Mouse (Mus musculus): Measurements from ENCODE around the gene Ppox. TPM values are rescaled to one million over a fixed set of nuclear protein-coding genes. Genes with fewer than 3 reads are reported as not detected.

Gene Ppox
- total and polyA plus RNA-seq, 3 experiments = 27.0 to 168 (median 53.0) TPM

DNA sequence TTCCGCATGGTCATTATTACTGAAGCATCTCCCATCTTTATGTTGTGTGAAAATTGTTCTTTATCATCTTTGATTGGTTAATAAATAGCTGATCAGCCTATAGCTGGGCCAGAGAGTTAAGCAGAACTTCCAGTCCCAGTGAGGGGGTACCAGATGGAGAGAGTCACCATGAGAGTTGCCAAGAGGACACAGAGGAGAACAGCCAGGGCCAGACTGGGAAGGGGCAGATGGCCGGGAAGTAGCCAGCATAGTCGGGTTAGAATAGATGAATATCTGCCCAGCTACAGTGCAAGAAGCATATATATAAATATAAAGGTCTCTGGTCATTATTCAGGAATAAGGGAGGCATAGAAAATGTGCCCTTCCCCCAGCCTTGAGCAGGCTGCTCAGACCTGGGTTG is 17.2 kb upstream of the Ppox start:
- no peaks in the 10 kb centered on the region for H3K36me3 ChIP-seq (replicated peaks)
- H3K4me1 ChIP-seq (ENCODE audit: insufficient read depth, low read depth, low read length) = peaks cover 11% of the 10 kb centered on the region
- TF ChIP-seq CTCF (IDR thresholded peaks at IDR 0.05; ENCODE audit: low read depth, low read length) (no peak), TAL1 (conservative IDR thresholded peaks at IDR 0.05; ENCODE audit: low read depth, low read length) (no peak), GATA1 (IDR thresholded peaks at IDR 0.05; ENCODE audit: borderline replicate concordance, low read length) (no peak), POLR2AphosphoS5 (IDR thresholded peaks at IDR 0.05; ENCODE audit: insufficient replicate concordance, low read depth, low read length) (no peak)
- no peaks in the 10 kb centered on the region for H3K27me3 ChIP-seq (ENCODE audit: insufficient read depth, low read length)
- ATAC-seq (ENCODE audit: extremely low read depth, insufficient number of reproducible peaks, low FRiP score, poor library complexity, severe bottlenecking) (no peak), DNase-seq (ENCODE audit: low spot score) (no peak)
- no peak overlapping the region for H3K4me3 ChIP-seq (ENCODE audit: low read depth, low read length)
- no peaks in the 10 kb centered on the region for H3K9me3 ChIP-seq (replicated peaks)

DNA sequence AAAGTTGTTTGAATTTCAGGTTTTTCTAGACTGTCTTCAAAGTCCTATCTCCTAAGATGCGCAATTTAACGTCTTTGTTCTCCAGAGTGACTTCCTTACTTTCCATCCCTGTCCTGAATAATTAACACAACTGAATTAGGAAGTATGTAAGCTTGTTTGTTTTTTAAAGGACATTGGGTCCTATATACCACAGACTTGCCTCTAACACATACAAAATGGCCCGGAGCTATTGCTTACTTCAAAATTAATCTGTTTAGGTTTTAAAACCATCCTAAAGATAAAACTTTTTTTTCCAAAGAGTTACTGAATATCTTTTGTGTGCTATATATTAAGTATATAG is 14.0 kb upstream of the Ppox start:
- ATAC-seq (ENCODE audit: extremely low read depth, insufficient number of reproducible peaks, low FRiP score, poor library complexity, severe bottlenecking) = no peak
- Histone ChIP-seq H3K9me3 (replicated peaks) (no peaks in the 10 kb centered on the region), H3K36me3 (replicated peaks) (peaks cover 13% of the 10 kb centered on the region), H3K27me3 (ENCODE audit: insufficient read depth, low read length) (no peaks in the 10 kb centered on the region), H3K4me1 (ENCODE audit: insufficient read depth, low read depth, low read length) (peaks cover 23% of the 10 kb centered on the region), H3K4me3 (ENCODE audit: low read depth, low read length) (peak overlapping the region; percentile 80)
- TF ChIP-seq POLR2AphosphoS5 (IDR thresholded peaks at IDR 0.05; ENCODE audit: insufficient replicate concordance, low read depth, low read length) (no peak), TAL1 (conservative IDR thresholded peaks at IDR 0.05; ENCODE audit: low read depth, low read length) (no peak), GATA2 (IDR thresholded peaks at IDR 0.05; ENCODE audit: borderline replicate concordance, low read depth, low read length) (no peak), GATA1 (IDR thresholded peaks at IDR 0.05; ENCODE audit: borderline replicate concordance, low read length) (no peak), CTCF (IDR thresholded peaks at IDR 0.05; ENCODE audit: low read depth, low read length) (no peak)
- no peak for DNase-seq (ENCODE audit: low spot score)

DNA sequence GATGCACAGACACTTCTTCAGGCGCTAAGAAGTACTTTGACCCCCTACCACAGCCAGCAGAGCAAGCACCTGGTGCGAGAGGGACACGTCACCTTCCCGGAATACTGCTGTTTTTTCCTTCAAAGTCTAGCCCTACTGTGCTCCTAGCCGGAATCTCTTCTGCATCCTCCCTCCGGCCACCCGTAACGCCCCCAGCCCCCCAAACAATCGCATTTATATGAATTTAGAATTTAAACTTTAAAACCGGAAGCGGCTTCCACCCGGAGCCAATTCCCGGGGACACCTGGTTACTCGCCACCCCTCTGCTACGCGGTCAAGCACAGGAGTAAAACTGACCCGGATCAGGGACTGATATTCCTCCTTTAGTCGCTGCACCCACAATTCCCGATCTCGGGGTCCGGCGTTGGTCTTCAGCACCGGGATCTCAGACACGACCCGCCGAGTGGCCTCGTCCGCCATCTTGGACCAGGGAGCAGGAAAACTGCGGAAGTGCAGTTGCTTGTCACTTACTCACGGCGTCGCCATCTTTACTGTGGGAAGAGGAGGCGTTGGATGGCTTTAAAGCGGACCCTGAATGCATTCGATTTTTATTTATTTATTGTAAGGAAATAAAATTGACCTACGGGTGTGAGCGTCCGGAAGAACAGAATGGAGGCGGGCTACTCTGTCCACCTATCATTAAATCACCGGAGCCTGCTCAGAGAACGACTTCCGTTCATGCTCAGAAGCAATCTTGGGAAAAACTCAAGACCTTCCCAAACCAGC is 13.5 kb upstream of the Ppox start, which contains the start of gene Ufc1:
Ufc1 (minus strand) TSS at position 727 of the 765 bp plus-strand sequence.
- DNase-seq (ENCODE audit: low spot score) (peak; percentile 58), ATAC-seq (ENCODE audit: extremely low read depth, insufficient number of reproducible peaks, low FRiP score, poor library complexity, severe bottlenecking) (peak; percentile 79)
- H3K36me3 ChIP-seq (replicated peaks) = peaks cover 19% of the 10 kb centered on the region
- TF ChIP-seq TAL1 (conservative IDR thresholded peaks at IDR 0.05; ENCODE audit: low read depth, low read length) = no peak
- no peak for TF ChIP-seq CTCF (IDR thresholded peaks at IDR 0.05; ENCODE audit: low read depth, low read length)
- no peak for TF ChIP-seq GATA1 (IDR thresholded peaks at IDR 0.05; ENCODE audit: borderline replicate concordance, low read length)
- peaks cover 23% of the 10 kb centered on the region for H3K4me1 ChIP-seq (ENCODE audit: insufficient read depth, low read depth, low read length)
- no peaks in the 10 kb centered on the region for H3K9me3 ChIP-seq (replicated peaks)
- no peaks in the 10 kb centered on the region for H3K27me3 ChIP-seq (ENCODE audit: insufficient read depth, low read length)
- H3K4me3 ChIP-seq (ENCODE audit: low read depth, low read length) = peak within 1 kb of the TSS; percentile 80

DNA sequence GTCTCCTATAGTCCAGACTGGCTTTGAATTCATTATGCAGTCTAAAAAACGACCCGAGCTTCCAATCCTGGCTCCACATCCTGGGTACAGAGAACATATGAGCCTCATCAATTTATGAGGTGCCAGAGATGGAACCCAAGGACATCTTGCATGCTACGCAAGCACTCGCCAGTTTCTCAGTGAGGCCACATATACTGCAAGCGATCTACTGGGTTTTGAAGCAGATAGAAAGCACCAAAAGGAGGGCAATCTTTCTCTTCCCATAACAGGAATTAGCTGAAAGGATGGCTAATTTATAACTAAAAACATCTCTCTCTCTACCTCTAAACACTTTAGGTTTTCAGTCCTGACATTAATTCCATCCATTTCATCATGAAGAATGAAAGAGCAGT is 12.9 kb upstream of the Ppox start:
- Histone ChIP-seq H3K27me3 (ENCODE audit: insufficient read depth, low read length) (no peaks in the 10 kb centered on the region), H3K4me1 (ENCODE audit: insufficient read depth, low read depth, low read length) (peaks cover 27% of the 10 kb centered on the region), H3K9me3 (replicated peaks) (no peaks in the 10 kb centered on the region), H3K36me3 (replicated peaks) (peaks cover 25% of the 10 kb centered on the region), H3K4me3 (ENCODE audit: low read depth, low read length) (peak overlapping the region; percentile 80)
- TF ChIP-seq TAL1 (conservative IDR thresholded peaks at IDR 0.05; ENCODE audit: low read depth, low read length) (no peak), GATA2 (IDR thresholded peaks at IDR 0.05; ENCODE audit: borderline replicate concordance, low read depth, low read length) (no peak), POLR2AphosphoS5 (IDR thresholded peaks at IDR 0.05; ENCODE audit: insufficient replicate concordance, low read depth, low read length) (no peak), GATA1 (IDR thresholded peaks at IDR 0.05; ENCODE audit: borderline replicate concordance, low read length) (no peak), CTCF (IDR thresholded peaks at IDR 0.05; ENCODE audit: low read depth, low read length) (no peak)
- ATAC-seq (ENCODE audit: extremely low read depth, insufficient number of reproducible peaks, low FRiP score, poor library complexity, severe bottlenecking) (no peak), DNase-seq (ENCODE audit: low spot score) (no peak)

DNA sequence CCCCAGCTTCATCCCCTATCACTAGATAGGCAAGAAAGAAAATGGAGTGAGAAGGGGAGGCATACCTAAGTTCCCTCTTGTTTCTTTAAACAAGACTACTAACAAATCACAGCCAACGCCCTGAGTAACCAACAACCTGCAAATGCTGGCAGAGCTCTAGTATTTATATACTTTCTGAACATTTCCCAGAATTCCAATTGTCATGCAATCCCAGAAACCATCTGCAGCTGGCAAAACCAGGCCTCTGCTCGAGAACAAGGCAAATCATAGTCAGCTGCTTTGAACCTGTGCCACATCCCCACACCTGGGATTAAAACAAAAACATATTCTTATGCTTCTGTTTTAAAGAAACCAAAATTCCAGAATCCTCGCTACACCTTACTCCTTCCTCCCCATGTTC is 12.4 kb upstream of the Ppox start:
- H3K4me3 ChIP-seq (ENCODE audit: low read depth, low read length) = peak overlapping the region; percentile 0; the same call in 1 of the 2 replicates
- no peak for TF ChIP-seq GATA2 (IDR thresholded peaks at IDR 0.05; ENCODE audit: borderline replicate concordance, low read depth, low read length)
- no peak for TF ChIP-seq GATA1 (IDR thresholded peaks at IDR 0.05; ENCODE audit: borderline replicate concordance, low read length)
- DNase-seq (ENCODE audit: low spot score) (no peak), ATAC-seq (ENCODE audit: extremely low read depth, insufficient number of reproducible peaks, low FRiP score, poor library complexity, severe bottlenecking) (no peak)
- H3K27me3 ChIP-seq (ENCODE audit: insufficient read depth, low read length) = no peaks in the 10 kb centered on the region
- H3K4me1 ChIP-seq (ENCODE audit: insufficient read depth, low read depth, low read length) = peaks cover 31% of the 10 kb centered on the region
- no peaks in the 10 kb centered on the region for H3K9me3 ChIP-seq (replicated peaks)
- peaks cover 30% of the 10 kb centered on the region for H3K36me3 ChIP-seq (replicated peaks)

DNA sequence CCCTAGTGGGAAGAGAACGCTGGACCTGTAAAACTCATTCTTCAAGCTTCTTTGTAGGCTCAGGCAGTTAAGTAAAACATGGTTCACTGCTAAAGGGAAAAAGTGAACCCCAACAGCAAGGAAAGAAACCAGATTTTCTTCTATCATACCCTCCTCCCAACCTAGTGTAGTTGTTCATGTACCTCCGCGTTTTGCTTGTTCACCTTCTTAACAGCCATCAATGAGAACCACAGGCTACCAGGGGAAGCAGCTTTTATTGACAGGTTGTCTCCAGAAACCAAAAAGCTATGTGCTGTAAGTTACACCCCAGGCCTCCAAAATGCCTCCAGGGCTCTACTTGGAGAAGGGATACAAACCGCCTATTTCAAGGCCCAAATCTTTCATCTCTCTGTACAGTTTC is 7.3 kb upstream of the Ppox start:
- Histone ChIP-seq H3K4me3 (ENCODE audit: low read depth, low read length) (peak overlapping the region; percentile 94; the same call in 1 of the 2 replicates), H3K27me3 (ENCODE audit: insufficient read depth, low read length) (no peaks in the 10 kb centered on the region), H3K36me3 (replicated peaks) (peaks cover 71% of the 10 kb centered on the region), H3K4me1 (ENCODE audit: insufficient read depth, low read depth, low read length) (peaks cover 57% of the 10 kb centered on the region), H3K9me3 (replicated peaks) (no peaks in the 10 kb centered on the region)
- ATAC-seq (ENCODE audit: extremely low read depth, insufficient number of reproducible peaks, low FRiP score, poor library complexity, severe bottlenecking) = no peak
- DNase-seq (ENCODE audit: low spot score) = no peak
- TF ChIP-seq GATA1 (IDR thresholded peaks at IDR 0.05; ENCODE audit: borderline replicate concordance, low read length) (no peak), CTCF (IDR thresholded peaks at IDR 0.05; ENCODE audit: low read depth, low read length) (no peak), TAL1 (conservative IDR thresholded peaks at IDR 0.05; ENCODE audit: low read depth, low read length) (no peak), POLR2AphosphoS5 (IDR thresholded peaks at IDR 0.05; ENCODE audit: insufficient replicate concordance, low read depth, low read length) (no peak), GATA2 (IDR thresholded peaks at IDR 0.05; ENCODE audit: borderline replicate concordance, low read depth, low read length) (no peak)

Data from G1E (cell line).